Mouse (Mus musculus) midbrain, embryonic 11.5 days (tissue): Measurements from ENCODE around the gene Ell2. TPM values are rescaled to one million over a fixed set of nuclear protein-coding genes. Genes with fewer than 3 reads are reported as not detected.

ENCODE experiments used
- ATAC-seq: fragments of 200-750 bp; cut with Nextera tagmentation; 2 replicates; pipeline ENCODE4 v1.8.0; 2017; ENCODE audit warnings: moderate TSS enrichment, moderate library complexity; ENCODE audit not compliant: low FRiP score
- DNase-seq: peaks from one replicate; pipeline ENCODE4 v3.0.0; 2015; ENCODE audit warnings: low spot score; ENCODE audit errors: missing footprints
- H3K27ac ChIP-seq: fragments of 300-500 bp; sonication (generic); 2 replicates; pipeline ENCODE4 v1.5.1; 2014; ENCODE audit warnings: low read depth, low read length
- H3K27me3 ChIP-seq: fragments of 300-500 bp; sonication (generic); 2 replicates; pipeline ENCODE4 v1.6.1; 2014; ENCODE audit warnings: mild to moderate bottlenecking, low read length, moderate library complexity, mixed read lengths; ENCODE audit not compliant: control insufficient read depth, insufficient read depth
- H3K36me3 ChIP-seq: fragments of 300-500 bp; sonication (generic); 2 replicates; pipeline ENCODE4 v1.6.1; 2014; ENCODE audit warnings: mild to moderate bottlenecking, low read length, moderate library complexity, mixed read lengths; ENCODE audit not compliant: control insufficient read depth, insufficient read depth
- H3K4me1 ChIP-seq: fragments of 300-500 bp; sonication (generic); 2 replicates; pipeline ENCODE4 v1.6.1; 2014; ENCODE audit warnings: low read length; ENCODE audit not compliant: control insufficient read depth, insufficient read depth
- H3K4me2 ChIP-seq: fragments of 300-500 bp; sonication (generic); 2 replicates; pipeline ENCODE4 v1.6.1; 2014; ENCODE audit warnings: mild to moderate bottlenecking, moderate library complexity
- H3K4me3 ChIP-seq: fragments of 300-500 bp; sonication (generic); 2 replicates; pipeline ENCODE4 v1.5.1; 2014; ENCODE audit warnings: low read depth, low read length
- H3K9ac ChIP-seq: fragments of 300-500 bp; sonication (generic); 2 replicates; pipeline ENCODE4 v1.6.1; 2014; ENCODE audit warnings: low read length
- H3K9me3 ChIP-seq: fragments of 300-500 bp; sonication (generic); 2 replicates; pipeline ENCODE4 v1.6.1; 2016; ENCODE audit warnings: low read length; ENCODE audit not compliant: control insufficient read depth
- WGBS: fragments of 180-500 bp; shearing (Covaris S2); extraction: QIAGEN DNeasy Blood & Tissue Kit; methylation state at CpG from one replicate; pipeline ENCODE4 v1.1.7; 2014; 5-methylcytosine and 5-hydroxymethylcytosine counted together
- polyA plus RNA-seq: library from polyadenylated mRNA; unstranded; fragments of >200 nt; fragmentation: Nextera tagmentation; extraction: Ambion mirVana; gene quantifications from 2 replicates; pipeline ENCODE4 v1.2.1, GENCODE M21; 2014

The Ell2 gene
- polyA plus RNA-seq, 1 experiment from 2014 or later, result 5.1 TPM

DNA sequence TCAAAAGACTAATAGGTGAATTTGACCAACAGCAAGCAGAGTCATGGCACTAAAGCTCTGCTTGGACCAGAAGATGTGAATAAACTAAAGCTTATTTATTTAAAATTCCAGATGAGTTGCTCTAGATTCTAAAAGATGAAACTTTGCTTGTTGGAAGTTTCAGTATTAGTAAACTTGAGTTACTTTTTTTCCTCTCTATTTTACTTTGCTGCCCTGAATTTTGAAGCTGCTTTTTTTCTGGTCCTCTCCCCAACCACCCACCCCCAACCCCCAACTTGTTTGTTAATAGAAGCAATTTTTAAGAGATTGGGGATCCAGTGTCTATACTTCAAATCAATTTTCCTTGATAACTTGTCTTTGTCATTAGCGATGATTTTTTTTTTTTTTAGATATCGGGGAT, 64.2 kb downstream of the Ell2 start:
- ATAC-seq (no peak), DNase-seq (no peak)
- no peak overlapping the region for H3K4me3 ChIP-seq
- peaks cover 13% of the 10 kb centered on the region for H3K4me1 ChIP-seq
- H3K27ac ChIP-seq, result no peak overlapping the region
- H3K4me2 ChIP-seq, result no peak overlapping the region
- no peak overlapping the region for H3K9ac ChIP-seq
- H3K36me3 ChIP-seq, result no peaks in the 10 kb centered on the region
- no peaks in the 10 kb centered on the region for H3K9me3 ChIP-seq
- no peaks in the 10 kb centered on the region for H3K27me3 ChIP-seq
- WGBS, result 94% methylated on average over 2 of the region's 2 CpGs

DNA sequence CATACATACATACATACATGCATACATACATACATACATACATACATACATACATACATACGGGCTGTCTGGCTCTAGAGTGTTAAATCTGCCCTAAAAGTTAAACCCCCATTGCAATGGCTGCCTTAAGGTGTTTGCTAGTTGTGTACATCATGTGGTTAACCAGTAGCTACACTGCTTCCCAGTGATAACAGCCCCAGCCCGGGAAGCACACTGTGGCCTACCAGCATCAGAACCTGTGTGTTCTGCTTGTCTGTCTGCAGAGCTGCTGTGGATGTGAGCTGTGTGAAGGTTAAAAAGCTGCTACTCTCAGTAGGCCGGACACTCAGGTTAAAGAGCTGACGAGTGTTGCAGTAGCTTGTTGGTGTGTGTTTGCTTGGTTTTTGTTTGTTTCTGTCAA, 64.8 kb downstream of the Ell2 start:
- H3K4me3 ChIP-seq, result no peak overlapping the region
- H3K9ac ChIP-seq, result no peak overlapping the region
- 84% methylated on average over 4 of the region's 4 CpGs for WGBS
- H3K4me2 ChIP-seq, result no peak overlapping the region
- H3K36me3 ChIP-seq, result no peaks in the 10 kb centered on the region
- ATAC-seq, result no peak
- peaks cover 6% of the 10 kb centered on the region for H3K4me1 ChIP-seq
- no peaks in the 10 kb centered on the region for H3K27me3 ChIP-seq
- H3K27ac ChIP-seq, result no peak overlapping the region
- no peaks in the 10 kb centered on the region for H3K9me3 ChIP-seq
- DNase-seq, result no peak

DNA sequence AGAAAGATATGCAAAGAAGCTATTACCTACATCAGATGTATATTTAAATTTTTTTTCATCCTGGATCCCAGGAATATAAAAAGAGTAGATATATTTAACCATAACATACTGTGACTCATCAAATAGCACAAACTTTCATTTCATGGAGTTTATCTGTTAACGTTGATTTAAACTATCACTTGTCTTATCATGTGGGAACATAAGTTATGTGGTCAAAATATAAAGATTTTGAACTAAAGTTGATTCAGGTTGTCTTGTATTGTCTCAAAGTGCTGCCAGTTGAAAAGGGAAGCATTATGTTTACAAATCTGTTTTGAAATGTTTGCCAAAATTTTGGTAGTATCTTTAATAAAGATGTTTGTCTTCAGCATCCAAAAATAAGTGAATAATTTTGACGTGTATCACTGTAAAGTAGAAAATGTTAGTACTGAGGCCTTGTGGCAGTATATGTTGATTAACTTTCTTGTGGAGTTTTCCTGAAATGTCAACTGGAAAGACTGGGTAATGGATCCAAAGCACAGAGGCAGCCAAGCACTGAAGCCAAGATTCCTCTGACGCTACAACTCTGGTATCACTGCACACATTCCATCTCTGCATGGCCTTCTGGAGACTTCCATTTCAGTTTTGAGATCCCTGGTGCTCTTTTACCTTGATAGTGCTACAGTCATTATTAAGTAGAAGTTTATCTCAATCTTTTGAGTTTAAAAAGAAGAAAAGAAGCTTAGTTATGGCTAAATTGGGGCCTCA, 65.6 kb downstream of the Ell2 start:
- Histone ChIP-seq H3K27ac (no peak overlapping the region), H3K4me1 (no peaks in the 10 kb centered on the region; the same call in 1 of the 2 replicates), H3K9me3 (no peaks in the 10 kb centered on the region), H3K4me2 (no peak overlapping the region), H3K36me3 (no peaks in the 10 kb centered on the region), H3K9ac (no peak overlapping the region), H3K4me3 (no peak overlapping the region), H3K27me3 (no peaks in the 10 kb centered on the region)
- DNase-seq, result no peak
- no peak for ATAC-seq
- WGBS, result 96% methylated on average over 3 of the region's 3 CpGs

DNA sequence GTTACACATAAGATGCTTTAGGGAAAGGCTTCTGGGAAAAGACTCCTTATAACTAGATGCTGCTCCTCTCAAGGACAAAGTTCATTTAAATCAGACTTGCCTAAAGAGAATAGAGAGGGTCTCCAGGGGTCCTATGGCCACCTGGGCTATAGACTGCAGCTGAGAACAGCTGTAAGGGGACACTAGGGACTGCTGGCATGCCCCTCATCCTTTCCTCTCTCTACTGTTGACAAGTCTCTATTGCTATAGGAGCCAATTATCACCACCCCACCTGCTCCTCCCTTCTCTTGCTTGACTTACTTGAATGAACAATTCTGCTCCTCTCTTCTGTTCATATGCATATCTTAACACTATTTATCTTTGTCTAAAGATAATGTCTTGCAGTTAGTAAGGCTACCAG, 69.4 kb downstream of the Ell2 start:
- Histone ChIP-seq H3K4me2 (no peak overlapping the region), H3K4me1 (no peaks in the 10 kb centered on the region)
- 0 out of 2 replicates have a peak, but pooled peaks have one; percentile 50 for ATAC-seq

DNA sequence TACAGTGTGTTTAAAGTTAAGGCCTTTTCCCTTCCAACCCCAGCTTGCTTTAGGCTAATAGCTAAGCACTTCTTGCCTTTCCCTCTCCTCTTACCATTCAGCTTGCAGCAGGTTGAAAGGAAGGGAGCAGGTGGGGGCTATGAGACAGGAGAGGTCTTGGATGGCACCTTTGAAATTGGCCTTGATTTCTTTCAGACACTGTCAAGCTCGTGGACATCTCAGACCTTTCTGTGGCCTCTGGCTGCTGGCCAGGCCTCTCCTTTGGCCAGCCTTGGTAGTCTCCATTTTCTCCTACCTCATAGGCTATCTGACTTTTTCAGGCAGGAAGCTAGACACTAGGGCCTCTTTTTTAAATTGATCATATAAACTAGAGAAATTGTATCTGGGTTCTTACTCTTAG, 70.1 kb downstream of the Ell2 start:
- Histone ChIP-seq H3K4me3 (no peak overlapping the region), H3K9me3 (no peaks in the 10 kb centered on the region), H3K9ac (no peak overlapping the region), H3K4me1 (no peaks in the 10 kb centered on the region), H3K36me3 (no peaks in the 10 kb centered on the region), H3K27ac (no peak overlapping the region), H3K4me2 (no peak overlapping the region), H3K27me3 (no peaks in the 10 kb centered on the region)
- WGBS, result 90% methylated on average over 1 of the region's 1 CpGs
- DNase-seq, result no peak
- no peak for ATAC-seq

More for the DNA sequence above, 69.4 kb downstream of the Ell2 start:
- no peak overlapping the region for H3K27ac ChIP-seq
- no peak overlapping the region for H3K4me3 ChIP-seq
- no peaks in the 10 kb centered on the region for H3K36me3 ChIP-seq
- DNase-seq, result no peak
- no peaks in the 10 kb centered on the region for H3K27me3 ChIP-seq
- H3K9ac ChIP-seq, result no peak overlapping the region
- no peaks in the 10 kb centered on the region for H3K9me3 ChIP-seq

DNA sequence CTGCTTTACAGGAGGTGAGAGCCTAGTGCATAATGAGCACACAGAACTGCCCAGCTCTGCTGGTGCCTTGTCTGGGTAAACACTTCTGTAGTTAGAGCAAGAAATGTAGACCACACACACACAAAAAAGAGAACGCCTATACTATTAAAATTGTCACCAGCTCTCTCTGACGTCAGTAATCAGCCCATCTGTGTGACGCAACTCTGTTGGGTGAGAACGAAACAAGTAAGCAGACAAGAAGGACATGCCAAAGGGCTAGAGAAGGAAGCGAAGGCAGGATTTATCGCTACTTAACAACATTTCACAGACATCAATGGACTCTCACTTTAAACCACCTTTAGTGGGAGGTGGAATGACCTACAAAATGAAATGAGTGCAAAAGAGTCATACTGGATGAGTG, 71.6 kb downstream of the Ell2 start:
- H3K9me3 ChIP-seq, result no peaks in the 10 kb centered on the region
- no peaks in the 10 kb centered on the region for H3K36me3 ChIP-seq
- no peak overlapping the region for H3K27ac ChIP-seq
- no peak for ATAC-seq
- 92% methylated on average over 6 of the region's 6 CpGs for WGBS
- no peak overlapping the region for H3K9ac ChIP-seq
- H3K4me1 ChIP-seq, result no peaks in the 10 kb centered on the region
- H3K27me3 ChIP-seq, result no peaks in the 10 kb centered on the region
- DNase-seq, result no peak
- H3K4me2 ChIP-seq, result no peak overlapping the region
- no peak overlapping the region for H3K4me3 ChIP-seq

DNA sequence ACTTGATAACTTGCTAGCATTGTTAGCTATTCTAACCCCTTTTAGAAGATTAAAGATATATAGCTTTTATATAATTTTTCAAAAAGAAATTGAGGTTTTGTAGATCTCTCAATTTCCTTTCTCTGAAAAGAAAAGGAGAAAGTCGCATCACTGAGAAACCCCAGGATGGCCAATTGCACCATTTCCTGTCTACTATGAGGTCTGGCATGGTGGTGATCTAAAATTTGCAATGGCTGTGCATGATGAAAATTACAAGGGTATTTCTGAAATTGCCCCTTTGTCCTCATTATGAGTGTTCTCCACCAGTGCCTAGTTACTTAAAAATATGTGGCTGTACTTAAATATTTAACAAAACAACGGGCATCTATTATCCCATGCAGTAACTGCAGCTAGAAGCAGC, 72.6 kb downstream of the Ell2 start:
- ATAC-seq (no peak), DNase-seq (no peak)
- Histone ChIP-seq H3K4me3 (no peak overlapping the region), H3K27ac (no peak overlapping the region), H3K4me2 (no peak overlapping the region), H3K9ac (no peak overlapping the region), H3K36me3 (no peaks in the 10 kb centered on the region), H3K9me3 (no peaks in the 10 kb centered on the region), H3K4me1 (no peaks in the 10 kb centered on the region), H3K27me3 (no peaks in the 10 kb centered on the region)
- 89% methylated on average over 2 of the region's 2 CpGs for WGBS

DNA sequence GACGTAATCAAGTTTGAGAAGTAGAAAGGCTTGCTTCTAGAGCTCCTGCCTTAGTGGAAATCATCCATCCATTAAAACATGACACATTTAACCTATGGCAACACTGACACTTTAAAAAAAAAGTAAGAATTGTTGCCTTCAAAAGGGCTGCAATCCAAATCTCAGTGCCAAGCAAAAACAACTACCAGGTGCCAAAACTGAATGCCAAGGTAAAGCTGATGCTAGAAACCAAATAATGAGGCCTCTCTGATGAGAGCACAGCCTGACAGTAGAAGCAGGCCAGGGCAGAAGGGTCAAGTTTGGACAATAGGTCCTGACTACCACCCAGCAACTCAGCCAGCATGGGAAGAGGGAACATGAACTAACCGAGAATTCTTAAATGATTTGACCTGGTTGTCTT, 73.5 kb downstream of the Ell2 start:
- DNase-seq, result no peak

DNA sequence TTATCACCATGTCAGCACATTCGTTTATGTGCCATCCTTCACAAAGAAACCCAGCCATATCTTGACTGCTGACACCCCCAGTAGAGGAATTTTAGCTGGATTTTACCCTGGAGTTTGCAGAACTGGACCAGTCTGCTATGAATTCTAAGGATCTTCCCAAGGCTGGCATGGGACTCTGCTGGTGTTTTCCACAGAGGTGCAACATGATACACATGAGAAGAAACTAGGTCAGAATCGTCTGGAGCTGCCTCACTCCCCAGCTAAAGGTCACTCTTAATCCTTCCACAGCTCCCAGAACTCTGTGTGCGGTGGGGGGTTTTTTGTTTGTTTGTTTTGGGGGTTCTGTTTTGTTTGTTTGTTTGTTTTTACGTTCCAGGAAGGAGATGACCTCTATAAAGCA, 79.2 kb downstream of the Ell2 start:
- 59% methylated on average over 4 of the region's 4 CpGs for WGBS
- H3K27me3 ChIP-seq, result no peaks in the 10 kb centered on the region
- ATAC-seq (no peak), DNase-seq (no peak)
- no peak overlapping the region for H3K27ac ChIP-seq
- H3K4me1 ChIP-seq, result no peaks in the 10 kb centered on the region
- no peak overlapping the region for H3K9ac ChIP-seq
- no peak overlapping the region for H3K4me3 ChIP-seq
- H3K4me2 ChIP-seq, result no peak overlapping the region
- no peaks in the 10 kb centered on the region for H3K9me3 ChIP-seq
- no peaks in the 10 kb centered on the region for H3K36me3 ChIP-seq

More for the DNA sequence above, 73.5 kb downstream of the Ell2 start:
- Histone ChIP-seq H3K9me3 (no peaks in the 10 kb centered on the region), H3K27me3 (no peaks in the 10 kb centered on the region), H3K4me2 (no peak overlapping the region), H3K36me3 (no peaks in the 10 kb centered on the region), H3K4me3 (no peak overlapping the region), H3K9ac (no peak overlapping the region), H3K27ac (no peak overlapping the region), H3K4me1 (no peaks in the 10 kb centered on the region)
- WGBS, result 73% methylated on average over 2 of the region's 2 CpGs
- ATAC-seq, result no peak
